Mouse (Mus musculus) cerebellum, adult 8-10 months (tissue): ENCODE data around the gene Tex14.
"Not testable (repeated sequence)": the region's sequence is repeated elsewhere in the genome, so short reads cannot be mapped to it uniquely, and the experiment has no call there.

ENCODE experiments used
- DNase-seq: peaks from one replicate; pipeline ENCODE4 v3.0.0; 2022

Gene Tex14

GRCm38 (mm10) chr11:87472058-87472457 lies 67.2 kb downstream of the Tex14 start:
- DNase-seq = not testable (repeated sequence)

- DNase-seq = not testable (repeated sequence)
These were observed 74.3 kb downstream of the Tex14 start for GRCm38 (mm10) chr11:87479172-87479571.

- DNase-seq = no peak
These were observed 79.0 kb downstream of the Tex14 start for GRCm38 (mm10) chr11:87483796-87484326.

- no peak for DNase-seq
These were observed 84.1 kb downstream of the Tex14 start for GRCm38 (mm10) chr11:87488948-87489347.

- DNase-seq = peak; percentile 16
These were observed 99.9 kb downstream of the Tex14 start for GRCm38 (mm10) chr11:87504690-87505214.

- DNase-seq = no peak
These were observed 101.6 kb downstream of the Tex14 start for GRCm38 (mm10) chr11:87506502-87506901.

- no peak for DNase-seq
These were observed 102.2 kb downstream of the Tex14 start for GRCm38 (mm10) chr11:87507043-87507442.

- peak; percentile 18 for DNase-seq
These were observed 114.4 kb downstream of the Tex14 start for GRCm38 (mm10) chr11:87519260-87519659.

- DNase-seq = no peak
These were observed 118.6 kb downstream of the Tex14 start for GRCm38 (mm10) chr11:87523466-87523865.

- no peak for DNase-seq
These were observed 119.1 kb downstream of the Tex14 start for GRCm38 (mm10) chr11:87523967-87524366.

- no peak for DNase-seq
These were observed 119.9 kb downstream of the Tex14 start for GRCm38 (mm10) chr11:87524780-87525179.

- DNase-seq = no peak
These were observed 122.5 kb downstream of the Tex14 start for GRCm38 (mm10) chr11:87527364-87527763.

- no peak for DNase-seq
These were observed 123.1 kb downstream of the Tex14 start for GRCm38 (mm10) chr11:87527990-87528389.

- DNase-seq = no peak
These were observed 126.8 kb downstream of the Tex14 start for GRCm38 (mm10) chr11:87531695-87532094.

- no peak for DNase-seq
These were observed 137.4 kb downstream of the Tex14 start for GRCm38 (mm10) chr11:87542285-87542684.

- DNase-seq = peak; percentile 15
These were observed 138.0 kb downstream of the Tex14 start for GRCm38 (mm10) chr11:87542906-87543305.

- no peak for DNase-seq
These were observed 148.5 kb downstream of the Tex14 start for GRCm38 (mm10) chr11:87553342-87553741.

GRCm38 (mm10) chr11:87554386-87554785 lies 149.5 kb downstream of the Tex14 start:
- DNase-seq = no peak

GRCm38 (mm10) chr11:87555106-87555703 lies 150.3 kb downstream of the Tex14 start:
- no peak for DNase-seq

- DNase-seq = no peak
These were observed 156.3 kb downstream of the Tex14 start for GRCm38 (mm10) chr11:87561208-87561607.

- DNase-seq = no peak
These were observed 161.6 kb downstream of the Tex14 start, which contains the start of gene Gm11492 for GRCm38 (mm10) chr11:87566501-87566900. Gm11492 (plus strand) TSS chr11:87566653.

- DNase-seq = no peak
These were observed 163.5 kb downstream of the Tex14 start, which contains the start of gene Sept4 for GRCm38 (mm10) chr11:87568255-87568953. Sept4 (plus strand) TSS chr11:87568903.

- no peak for DNase-seq
These were observed 165.9 kb downstream of the Tex14 start for GRCm38 (mm10) chr11:87570743-87571142.
